Mouse (Mus musculus) G1E (cell line): ENCODE data around the gene Mrpl48. TPM values are rescaled to one million over a fixed set of nuclear protein-coding genes. Genes with fewer than 3 reads are reported as not detected.

ENCODE experiments used
- ATAC-seq: 2 replicates; pipeline ENCODE4 v1.8.0; 2016; ENCODE audit warnings: mild to moderate bottlenecking; ENCODE audit not compliant: insufficient number of reproducible peaks, poor library complexity, low FRiP score, severe bottlenecking; ENCODE audit errors: extremely low read depth
- DNase-seq: peaks from one replicate; pipeline ENCODE4 v3.0.0; 2012; ENCODE audit warnings: low spot score
- H3K27me3 ChIP-seq: 2 replicates; pipeline ENCODE4 v1.6.1; 2012; ENCODE audit warnings: mild to moderate bottlenecking, low read length, inconsistent platforms; ENCODE audit not compliant: insufficient read depth
- H3K36me3 ChIP-seq: replicated peaks from 2 replicates; pipeline ENCODE3; 2012; ENCODE audit warnings: mild to moderate bottlenecking, inconsistent platforms
- H3K4me1 ChIP-seq: 2 replicates; pipeline ENCODE4 v1.6.1; 2012; ENCODE audit warnings: low read depth, low read length, inconsistent platforms, mixed read lengths; ENCODE audit not compliant: insufficient read depth
- H3K4me3 ChIP-seq: 2 replicates; pipeline ENCODE4 v1.5.1; 2012; ENCODE audit warnings: low read depth, mild to moderate bottlenecking, inconsistent platforms, low read length, moderate library complexity, mixed read lengths
- H3K9me3 ChIP-seq: replicated peaks from 2 replicates; pipeline ENCODE4 v1.6.1; 2012; ENCODE audit warnings: inconsistent platforms
- CTCF ChIP-seq: IDR thresholded peaks from 2 replicates; pipeline ENCODE4 v1.5.1; 2012; ENCODE audit warnings: low read depth, low read length, inconsistent platforms, mixed read lengths
- GATA1 ChIP-seq: IDR thresholded peaks from 2 replicates; pipeline ENCODE4 v1.6.1; 2012; ENCODE audit warnings: borderline replicate concordance, low read length, inconsistent platforms, mixed read lengths
- GATA2 ChIP-seq: IDR thresholded peaks from 2 replicates; pipeline ENCODE4 v1.6.1; 2012; ENCODE audit warnings: low read depth, low read length, inconsistent platforms, borderline replicate concordance
- POLR2AphosphoS5 ChIP-seq: IDR thresholded peaks from 2 replicates; pipeline ENCODE4 v1.6.1; 2012; ENCODE audit warnings: low read depth, low read length, inconsistent platforms; ENCODE audit not compliant: insufficient replicate concordance
- TAL1 ChIP-seq: conservative IDR thresholded peaks from 2 replicates; pipeline ENCODE4 v1.6.1; 2012; ENCODE audit warnings: low read depth, low read length, inconsistent platforms, mixed read lengths
- polyA plus RNA-seq: library from polyadenylated mRNA; stranded (reverse); fragments of >175 nt; gene quantifications from 2 replicates; pipeline ENCODE4 v1.2.3, GENCODE M21; 2012
- total RNA-seq, 2 experiments: library from RNA; stranded (forward) in 1 of 2; stranded (reverse) in 1 of 2; fragments of 200-1000 nt in 1 of 2; fragments of >200 nt in 1 of 2; fragmentation: Nextera tagmentation in 1 of 2; gene quantifications; 2 replicates each; pipeline ENCODE4 v1.2.3; 2014 to 2017

Mrpl48 gene
- total and polyA plus RNA-seq, 3 experiments: 1.7 to 46.0 (median 19.4) TPM

GRCm38 (mm10) chr7:100514573-100514972, 93.5 kb downstream of the Mrpl48 start, which contains the start of gene Dnajb13:
TSS of gene Dnajb13 (minus strand) at chr7:100514960.
- Histone ChIP-seq H3K4me3 (no peak within 1 kb of the TSS), H3K4me1 (peaks cover 18% of the 10 kb centered on the region), H3K27me3 (peaks cover 56% of the 10 kb centered on the region), H3K9me3 (no peaks in the 10 kb centered on the region), H3K36me3 (no peaks in the 10 kb centered on the region)
- DNase-seq (no peak), ATAC-seq (no peak)
- no peak for TF ChIP-seq CTCF

- DNase-seq (no peak), ATAC-seq (no peak)
- H3K9me3 ChIP-seq: no peaks in the 10 kb centered on the region
- H3K4me3 ChIP-seq: no peak overlapping the region
- H3K36me3 ChIP-seq: no peaks in the 10 kb centered on the region
- TF ChIP-seq POLR2AphosphoS5 (no peak), GATA2 (no peak), GATA1 (no peak), CTCF (no peak), TAL1 (no peak)
- H3K27me3 ChIP-seq: peaks cover 60% of the 10 kb centered on the region
- H3K4me1 ChIP-seq: peaks cover 18% of the 10 kb centered on the region
These were observed 96.5 kb downstream of the Mrpl48 start for GRCm38 (mm10) chr7:100511602-100512001.

GRCm38 (mm10) chr7:100508670-100509069, 99.4 kb downstream of the Mrpl48 start:
- DNase-seq (no peak), ATAC-seq (no peak)
- peaks cover 68% of the 10 kb centered on the region for H3K27me3 ChIP-seq
- no peaks in the 10 kb centered on the region for H3K9me3 ChIP-seq
- TF ChIP-seq POLR2AphosphoS5 (no peak), CTCF (no peak), TAL1 (no peak), GATA1 (no peak), GATA2 (no peak)
- H3K4me1 ChIP-seq: peaks cover 19% of the 10 kb centered on the region
- H3K4me3 ChIP-seq: no peak overlapping the region
- H3K36me3 ChIP-seq: no peaks in the 10 kb centered on the region

- ATAC-seq (no peak), DNase-seq (no peak)
- no peak for TF ChIP-seq POLR2AphosphoS5
- Histone ChIP-seq H3K9me3 (no peaks in the 10 kb centered on the region), H3K4me1 (peaks cover 36% of the 10 kb centered on the region), H3K36me3 (no peaks in the 10 kb centered on the region), H3K27me3 (peaks cover 56% of the 10 kb centered on the region), H3K4me3 (no peak overlapping the region)
These were observed 101.6 kb downstream of the Mrpl48 start for GRCm38 (mm10) chr7:100506494-100506893.

- Histone ChIP-seq H3K36me3 (peaks cover 13% of the 10 kb centered on the region), H3K9me3 (no peaks in the 10 kb centered on the region), H3K27me3 (peaks cover 48% of the 10 kb centered on the region), H3K4me3 (no peak overlapping the region), H3K4me1 (peaks cover 52% of the 10 kb centered on the region)
- DNase-seq: no peak
- TF ChIP-seq TAL1 (no peak), CTCF (no peak), GATA1 (no peak), POLR2AphosphoS5 (no peak), GATA2 (no peak)
- no peak for ATAC-seq
These were observed 103.2 kb downstream of the Mrpl48 start for GRCm38 (mm10) chr7:100504740-100505487.

- Histone ChIP-seq H3K9me3 (no peaks in the 10 kb centered on the region), H3K36me3 (peaks cover 31% of the 10 kb centered on the region), H3K4me1 (peaks cover 66% of the 10 kb centered on the region), H3K4me3 (no peak overlapping the region), H3K27me3 (peaks cover 39% of the 10 kb centered on the region)
- DNase-seq (no peak), ATAC-seq (0 out of 2 replicates have a peak, but pooled peaks have one; percentile 3)
- no peak for TF ChIP-seq GATA1
- no peak for TF ChIP-seq CTCF
- peak; percentile 10; the same call in 1 of the 2 replicates for TF ChIP-seq POLR2AphosphoS5
These were observed 105.0 kb downstream of the Mrpl48 start for GRCm38 (mm10) chr7:100503076-100503475.
